Mouse (Mus musculus): ENCODE results near the gene Ddx31. TPM values are rescaled to one million over a fixed set of nuclear protein-coding genes. Genes with fewer than 3 reads are reported as not detected.

Gene Ddx31
- polyA plus RNA-seq, 1 experiment = not detected

DNA sequence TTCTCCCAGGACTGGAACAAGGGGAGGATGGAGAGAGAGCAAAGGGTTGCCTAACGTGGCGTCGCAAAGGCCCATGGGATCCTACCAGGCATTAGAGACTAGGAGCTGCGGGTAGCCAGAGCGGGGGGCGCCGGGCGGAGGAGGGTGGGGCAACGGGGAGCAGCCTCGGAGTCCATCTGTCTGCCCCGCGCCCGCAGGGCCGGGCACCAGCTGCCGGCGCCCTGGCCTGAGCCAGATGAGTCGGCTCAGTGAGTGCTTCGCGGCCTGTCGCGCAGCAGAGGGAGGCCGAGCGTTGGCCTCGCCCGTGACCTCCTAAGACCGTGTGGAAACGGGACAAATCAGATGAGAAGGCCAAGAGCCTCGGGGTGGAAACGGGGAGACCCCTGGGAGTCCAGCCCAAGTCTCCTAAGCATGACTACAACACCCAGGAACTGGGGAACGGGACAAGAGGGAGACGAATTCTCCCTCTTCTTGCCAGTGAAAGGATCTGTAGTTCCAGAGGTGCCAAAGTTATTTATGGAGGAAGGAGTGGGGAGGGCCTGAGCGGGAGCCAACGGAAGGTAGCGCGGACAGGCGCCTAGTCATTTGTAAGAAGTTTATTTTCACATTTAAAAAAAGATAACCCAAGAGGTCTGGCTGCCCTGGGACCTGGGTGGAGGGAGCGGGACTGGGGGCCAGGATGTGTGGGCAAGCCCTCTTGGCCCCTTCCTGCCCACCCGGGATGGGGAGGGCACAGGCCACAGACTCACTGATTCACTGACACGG is 68.4 kb downstream of the Ddx31 start:
- H3K4me3 ChIP-seq (ENCODE audit: insufficient read depth, low read depth, low read length) = no peak overlapping the region
- H3K27ac ChIP-seq (ENCODE audit: insufficient read depth, low read depth, low read length) = no peak overlapping the region
- TF ChIP-seq POLR2A (IDR thresholded peaks at IDR 0.05; ENCODE audit: insufficient read depth, low read depth, low read length) (no peak), CTCF (IDR thresholded peaks at IDR 0.05; ENCODE audit: insufficient read depth, low read depth, low read length) (no peak)
- 5% methylated on average over 39 of the region's 39 CpGs for WGBS
- peaks cover 10% of the 10 kb centered on the region for H3K4me1 ChIP-seq (ENCODE audit: control insufficient read depth, insufficient read depth, low read length)

DNA sequence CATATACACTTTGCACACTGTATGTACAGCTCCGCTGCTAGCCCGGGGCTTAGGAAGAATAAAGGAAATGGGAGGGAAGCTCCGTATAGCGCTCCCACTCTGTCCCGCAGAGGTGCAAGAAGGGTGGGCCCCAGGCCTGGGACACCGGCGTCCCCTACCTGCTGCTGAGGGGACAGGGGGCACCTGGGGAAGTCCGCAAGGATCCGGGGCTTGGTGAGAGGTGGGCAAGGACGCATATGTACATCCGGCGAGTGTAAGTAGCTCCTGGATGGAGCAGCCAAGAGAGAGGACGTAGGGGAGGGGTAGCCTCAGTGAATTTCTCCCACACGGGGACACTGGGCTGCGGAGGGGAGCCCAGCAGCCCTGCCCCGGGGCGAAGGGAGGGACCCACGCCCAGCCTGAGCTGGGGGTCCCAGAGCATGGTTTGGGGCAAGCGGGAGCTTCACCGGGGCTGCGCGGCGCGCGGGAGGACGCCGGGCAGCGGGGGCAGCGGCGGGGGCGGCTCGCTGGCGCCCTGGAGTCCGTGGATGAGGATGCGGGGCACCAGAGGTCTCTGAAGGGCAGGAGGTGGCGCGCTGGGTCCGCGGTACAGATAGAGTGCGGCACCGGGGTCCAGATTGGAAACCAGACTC is 69.1 kb downstream of the Ddx31 start:
- Histone ChIP-seq H3K4me3 (ENCODE audit: insufficient read depth, low read depth, low read length) (no peak overlapping the region), H3K4me1 (ENCODE audit: control insufficient read depth, insufficient read depth, low read length) (peaks cover 10% of the 10 kb centered on the region), H3K27ac (ENCODE audit: insufficient read depth, low read depth, low read length) (no peak overlapping the region)
- 3% methylated on average over 41 of the region's 41 CpGs for WGBS
- no peak for TF ChIP-seq POLR2A (IDR thresholded peaks at IDR 0.05; ENCODE audit: insufficient read depth, low read depth, low read length)
- no peak for TF ChIP-seq CTCF (IDR thresholded peaks at IDR 0.05; ENCODE audit: insufficient read depth, low read depth, low read length)

DNA sequence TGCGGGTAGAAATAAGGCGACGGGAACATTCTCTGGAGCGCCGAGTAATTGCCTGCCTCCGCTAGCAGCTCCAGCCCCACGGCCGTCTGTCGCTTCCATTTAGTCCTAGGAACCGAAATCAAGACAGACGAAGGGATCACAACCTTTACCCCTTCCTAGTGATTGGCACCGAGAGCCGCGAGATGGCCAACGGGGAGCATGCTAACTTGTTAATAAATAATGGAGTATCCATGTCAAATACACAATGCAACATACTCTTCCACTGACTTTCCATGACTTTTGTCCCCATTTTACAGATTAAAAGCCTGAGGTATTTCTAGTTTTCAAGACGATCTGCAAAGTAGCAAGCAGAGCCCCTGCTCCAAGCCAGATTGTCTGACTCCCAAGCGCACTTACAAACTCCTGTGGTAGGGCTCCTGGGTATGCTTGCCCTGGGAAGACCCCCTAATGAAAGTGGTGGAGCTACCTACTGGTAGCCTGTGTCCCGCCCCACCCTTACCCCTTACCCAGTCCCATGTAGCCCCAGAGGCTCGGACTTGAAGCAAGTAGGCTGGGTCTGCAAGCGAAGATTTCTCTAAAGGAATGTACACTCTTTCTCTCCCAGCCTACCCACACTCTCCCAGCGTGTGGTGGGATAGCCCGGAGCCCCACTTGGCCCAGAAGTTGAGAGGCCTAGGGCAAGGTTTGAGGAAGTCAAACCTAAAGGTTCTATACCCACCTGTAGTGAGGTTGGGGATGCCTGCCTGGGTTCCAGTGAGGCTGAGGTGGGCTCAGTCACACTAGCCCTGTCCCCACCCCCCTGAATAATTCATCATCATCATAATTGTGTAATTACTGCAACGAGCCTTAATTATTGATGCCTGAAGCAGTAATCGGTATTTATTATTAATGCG is 69.9 kb downstream of the Ddx31 start:
- no peak overlapping the region for H3K27ac ChIP-seq (ENCODE audit: insufficient read depth, low read depth, low read length)
- TF ChIP-seq POLR2A (IDR thresholded peaks at IDR 0.05; ENCODE audit: insufficient read depth, low read depth, low read length) = no peak
- no peak for TF ChIP-seq CTCF (IDR thresholded peaks at IDR 0.05; ENCODE audit: insufficient read depth, low read depth, low read length)
- peaks cover 10% of the 10 kb centered on the region for H3K4me1 ChIP-seq (ENCODE audit: control insufficient read depth, insufficient read depth, low read length)
- H3K4me3 ChIP-seq (ENCODE audit: insufficient read depth, low read depth, low read length) = no peak overlapping the region
- 11% methylated on average over 25 of the region's 25 CpGs for WGBS

DNA sequence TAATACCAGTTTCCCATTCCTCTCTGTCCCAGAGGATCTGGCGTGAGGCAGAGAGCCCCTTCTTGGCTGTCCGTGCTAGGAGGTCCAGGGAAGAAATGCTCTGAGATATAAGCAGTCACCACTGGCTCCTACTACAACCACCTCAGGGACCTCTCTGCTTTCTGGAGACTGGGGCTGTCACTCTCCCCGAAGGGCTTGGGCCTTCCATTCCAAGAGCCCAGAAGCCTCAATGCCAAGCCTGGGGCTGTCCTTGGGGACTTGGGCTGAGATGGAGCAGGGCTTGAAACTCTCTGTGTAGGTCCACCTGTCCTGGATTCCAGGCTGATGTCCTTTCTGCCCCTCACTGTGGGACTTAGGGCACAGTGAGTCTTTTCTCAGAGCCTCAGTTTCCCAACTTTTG is 70.7 kb downstream of the Ddx31 start:
- Histone ChIP-seq H3K4me1 (ENCODE audit: control insufficient read depth, insufficient read depth, low read length) (peaks cover 10% of the 10 kb centered on the region), H3K27ac (ENCODE audit: insufficient read depth, low read depth, low read length) (no peak overlapping the region), H3K4me3 (ENCODE audit: insufficient read depth, low read depth, low read length) (no peak overlapping the region)
- WGBS = 23% methylated on average over 3 of the region's 3 CpGs
- TF ChIP-seq CTCF (IDR thresholded peaks at IDR 0.05; ENCODE audit: insufficient read depth, low read depth, low read length) = no peak
- TF ChIP-seq POLR2A (IDR thresholded peaks at IDR 0.05; ENCODE audit: insufficient read depth, low read depth, low read length) = no peak

DNA sequence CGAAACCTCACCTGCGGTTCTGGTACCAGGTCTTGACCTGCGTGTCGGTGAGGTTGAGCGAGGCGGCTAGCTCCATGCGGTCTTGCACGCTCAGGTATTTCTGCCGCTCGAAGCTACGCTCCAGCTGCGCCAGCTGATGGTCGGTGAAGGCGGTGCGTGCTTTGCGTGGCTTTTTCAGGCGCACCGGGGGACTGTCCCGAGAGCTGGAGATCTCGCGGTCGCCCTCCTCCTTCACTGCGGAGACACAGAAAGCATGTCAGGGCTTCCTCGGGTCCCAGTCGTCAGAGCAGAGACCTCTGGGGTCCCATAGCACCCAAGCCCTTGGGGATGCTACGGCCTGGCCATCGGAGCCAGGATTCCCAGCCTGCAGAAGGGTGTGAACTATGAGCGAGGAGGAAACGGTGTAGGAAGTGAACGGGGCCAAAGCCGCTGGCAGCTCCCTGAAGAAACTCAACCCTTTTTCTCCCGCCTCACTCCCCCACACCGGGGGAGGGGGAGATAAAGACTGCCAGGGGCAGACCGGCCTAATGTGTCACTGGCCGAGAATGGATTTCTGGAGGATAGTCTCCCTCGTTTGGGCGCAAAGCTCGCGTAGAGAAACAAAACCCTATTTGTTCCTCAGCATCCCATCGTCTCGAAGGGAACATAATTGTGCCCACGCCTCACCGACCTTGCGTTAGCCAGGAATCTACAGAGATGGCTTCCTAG is 71.3 kb downstream of the Ddx31 start:
- no peak for TF ChIP-seq CTCF (IDR thresholded peaks at IDR 0.05; ENCODE audit: insufficient read depth, low read depth, low read length)
- no peak for TF ChIP-seq POLR2A (IDR thresholded peaks at IDR 0.05; ENCODE audit: insufficient read depth, low read depth, low read length)
- 6% methylated on average over 44 of the region's 44 CpGs for WGBS
- H3K4me1 ChIP-seq (ENCODE audit: control insufficient read depth, insufficient read depth, low read length) = peaks cover 10% of the 10 kb centered on the region
- no peak overlapping the region for H3K4me3 ChIP-seq (ENCODE audit: insufficient read depth, low read depth, low read length)
- H3K27ac ChIP-seq (ENCODE audit: insufficient read depth, low read depth, low read length) = no peak overlapping the region

DNA sequence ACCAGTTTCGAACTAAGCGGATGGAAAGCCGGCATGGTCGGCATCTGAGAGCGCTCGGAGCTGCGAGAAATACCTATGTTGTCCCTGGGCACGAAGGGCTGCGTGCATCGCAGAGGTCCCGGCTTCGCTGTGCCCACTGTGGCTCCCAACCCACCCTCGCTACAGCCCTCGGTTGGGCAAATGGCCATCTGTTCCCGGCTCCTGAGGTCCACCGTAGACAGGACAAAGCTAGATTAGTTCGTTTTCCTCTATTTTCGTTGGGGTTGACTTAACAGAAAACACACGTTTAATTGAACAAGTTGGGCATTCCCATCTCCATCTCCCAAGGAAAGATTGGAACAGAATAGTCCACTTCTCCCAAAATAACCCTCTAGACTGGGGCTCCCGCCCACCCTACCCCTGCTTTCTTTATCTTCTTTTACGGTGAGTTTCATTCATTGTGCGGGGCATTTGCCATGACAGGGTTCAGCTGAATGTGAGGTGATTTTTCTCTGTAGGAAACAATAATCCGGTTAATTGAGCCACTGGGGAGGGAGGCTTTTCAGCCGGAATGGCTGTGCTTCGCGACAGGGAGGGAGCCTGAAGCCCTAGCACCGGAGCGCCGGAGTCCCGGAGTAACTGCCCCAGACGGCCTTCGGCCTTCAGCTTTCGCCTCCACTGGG is 72.0 kb downstream of the Ddx31 start:
- WGBS = 7% methylated on average over 33 of the region's 33 CpGs
- no peak overlapping the region for H3K4me3 ChIP-seq (ENCODE audit: insufficient read depth, low read depth, low read length)
- peaks cover 10% of the 10 kb centered on the region for H3K4me1 ChIP-seq (ENCODE audit: control insufficient read depth, insufficient read depth, low read length)
- no peak for TF ChIP-seq CTCF (IDR thresholded peaks at IDR 0.05; ENCODE audit: insufficient read depth, low read depth, low read length)
- no peak for TF ChIP-seq POLR2A (IDR thresholded peaks at IDR 0.05; ENCODE audit: insufficient read depth, low read depth, low read length)
- no peak overlapping the region for H3K27ac ChIP-seq (ENCODE audit: insufficient read depth, low read depth, low read length)

DNA sequence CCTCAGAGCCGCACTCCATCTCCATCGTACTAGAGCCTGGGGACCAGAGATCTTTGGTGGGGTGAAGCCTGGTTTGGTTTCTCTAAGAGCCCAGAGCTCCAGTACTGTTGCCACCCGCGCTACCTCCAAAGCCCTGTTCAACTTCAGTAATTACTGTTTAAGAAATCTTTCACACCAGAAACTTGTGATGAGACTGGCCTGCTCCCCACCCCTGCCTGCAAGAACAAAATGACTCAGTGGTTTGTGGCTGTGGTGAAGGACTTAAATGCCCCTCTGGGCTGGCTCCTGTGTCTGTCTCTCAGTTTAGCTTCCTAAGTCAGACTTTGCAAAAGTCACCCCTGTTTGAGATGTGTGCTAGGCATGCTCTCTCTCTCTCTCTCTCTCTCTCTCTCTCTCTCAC is 72.8 kb downstream of the Ddx31 start:
- Histone ChIP-seq H3K4me3 (ENCODE audit: insufficient read depth, low read depth, low read length) (no peak overlapping the region), H3K27ac (ENCODE audit: insufficient read depth, low read depth, low read length) (no peak overlapping the region)
- 13% methylated on average over 4 of the region's 4 CpGs for WGBS

DNA sequence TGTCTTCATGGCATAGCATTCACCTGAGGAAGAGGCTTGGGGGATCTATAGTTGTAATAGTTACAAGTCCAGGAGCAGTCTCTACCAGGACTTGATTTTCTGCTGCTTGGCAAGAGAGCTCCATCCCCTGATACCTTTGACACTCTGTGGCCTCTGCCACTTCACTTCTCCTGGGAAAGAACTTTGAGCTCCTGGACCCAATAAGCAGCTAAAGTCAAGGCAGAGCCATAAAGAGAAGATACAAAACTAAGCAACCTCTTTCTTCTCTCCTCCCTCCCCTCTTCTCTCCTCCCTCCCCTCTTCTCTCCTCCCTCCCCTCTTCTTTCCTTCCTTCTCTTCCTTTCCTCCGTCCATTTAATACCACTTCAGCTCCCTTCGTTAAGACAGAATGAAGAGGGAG is 73.9 kb downstream of the Ddx31 start:
- TF ChIP-seq POLR2A (IDR thresholded peaks at IDR 0.05; ENCODE audit: insufficient read depth, low read depth, low read length) = no peak
- no peak for TF ChIP-seq CTCF (IDR thresholded peaks at IDR 0.05; ENCODE audit: insufficient read depth, low read depth, low read length)
- Histone ChIP-seq H3K4me1 (ENCODE audit: control insufficient read depth, insufficient read depth, low read length) (peaks cover 7% of the 10 kb centered on the region; the same call in 1 of the 2 replicates), H3K4me3 (ENCODE audit: insufficient read depth, low read depth, low read length) (no peak overlapping the region), H3K27ac (ENCODE audit: insufficient read depth, low read depth, low read length) (no peak overlapping the region)
- 11% methylated on average over 2 of the region's 2 CpGs for WGBS

More for the DNA sequence above, 72.8 kb downstream of the Ddx31 start:
- TF ChIP-seq POLR2A (IDR thresholded peaks at IDR 0.05; ENCODE audit: insufficient read depth, low read depth, low read length) = no peak
- no peak for TF ChIP-seq CTCF (IDR thresholded peaks at IDR 0.05; ENCODE audit: insufficient read depth, low read depth, low read length)
- peaks cover 15% of the 10 kb centered on the region for H3K4me1 ChIP-seq (ENCODE audit: control insufficient read depth, insufficient read depth, low read length)
